ENCODE assay signal across 20 mouse cellular contexts in genomic region chr19:10082105-10082504, GRCm38 (mm10). TPM values are rescaled to one million over a fixed set of nuclear protein-coding genes. Genes with fewer than 3 reads are reported as not detected.
DNase-seq lines count a peak whose midpoint lies in the region; ATAC-seq lines count a peak whose summit lies in the region.
"Had no signal": no experiment of that assay in that cellular context is flagged by ENCODE, and none has a peak within 500 bp of the region (broad histone marks: within the 10 kb centered on the region; RNA-seq: fewer than 3 reads in every experiment).

No protein-coding gene starts in this region.

- H3K9ac ChIP-seq in heart, embryonic 15.5 days = no peak overlapping the region
- H3K9ac ChIP-seq in liver, embryonic 13.5 days = no peak overlapping the region
- H3K9ac ChIP-seq: hindbrain, embryonic 13.5 days; liver, embryonic 14.5 days had no signal

- peak overlapping the region; percentile 63 for H3K27ac ChIP-seq in brown adipose tissue, adult 24 weeks (replicated peaks; ENCODE audit: low read depth, low read length)
- peak overlapping the region; percentile 23; the same call in 1 of the 2 replicates for H3K27ac ChIP-seq in heart, embryonic 15.5 days
- peak overlapping the region; percentile 14; the same call in 1 of the 2 replicates for H3K27ac ChIP-seq in liver, embryonic 13.5 days
- H3K27ac ChIP-seq: hindbrain, embryonic 13.5 days; limb, embryonic 10.5 days; liver, embryonic 14.5 days had no signal

- H3K4me1 ChIP-seq in brown adipose tissue, adult 24 weeks (ENCODE audit: control insufficient read depth, insufficient read depth, insufficient read length, low read length) = peaks cover 6% of the 10 kb centered on the region; the same call in 1 of the 2 replicates
- 0 out of 2 replicates have a peak, but pooled peaks cover 2% of the 10 kb centered on the region for H3K4me1 ChIP-seq in heart, embryonic 15.5 days (replicated peaks)
- H3K4me1 ChIP-seq in liver, embryonic 13.5 days (replicated peaks) = no peaks in the 10 kb centered on the region
- H3K4me1 ChIP-seq: hindbrain, embryonic 13.5 days had no signal

- H3K9me3 ChIP-seq in heart, embryonic 15.5 days (replicated peaks) = no peaks in the 10 kb centered on the region
- no peaks in the 10 kb centered on the region for H3K9me3 ChIP-seq in liver, embryonic 13.5 days (replicated peaks)
- H3K9me3 ChIP-seq: hindbrain, embryonic 13.5 days; limb, embryonic 10.5 days had no signal

- no peak overlapping the region for H3K4me3 ChIP-seq in brown adipose tissue, adult 24 weeks (ENCODE audit: insufficient read depth, low read depth, low read length)
- H3K4me3 ChIP-seq in heart, embryonic 15.5 days = no peak overlapping the region
- no peak overlapping the region for H3K4me3 ChIP-seq in liver, embryonic 13.5 days (replicated peaks)
- H3K4me3 ChIP-seq: hindbrain, embryonic 13.5 days; limb, embryonic 10.5 days had no signal

- ATAC-seq in heart, embryonic 15.5 days (replicated peaks; ENCODE audit: insufficient number of reproducible peaks, insufficient read depth, low FRiP score, low read depth) = peak; percentile 50; the same call in 1 of the 2 replicates
- no peak for ATAC-seq in liver, embryonic 13.5 days (ENCODE audit: low read depth)
- ATAC-seq: forebrain, embryonic 14.5 days had no signal

- no peaks in the 10 kb centered on the region for H3K27me3 ChIP-seq in heart, embryonic 15.5 days
- H3K27me3 ChIP-seq in liver, embryonic 13.5 days = no peaks in the 10 kb centered on the region
- H3K27me3 ChIP-seq: hindbrain, embryonic 13.5 days had no signal

- intact Hi-C loops in heart, postnatal 25 days (cut with DNase I) = no loop called here

- peaks cover 39% of the 10 kb centered on the region for H3K36me3 ChIP-seq in heart, embryonic 15.5 days
- H3K36me3 ChIP-seq in liver, embryonic 13.5 days = peaks cover 88% of the 10 kb centered on the region

- peak; percentile 94 for DNase-seq in heart, adult 11 months
- no peak for DNase-seq in heart, postnatal 25 days (ENCODE audit: low spot score)
- no peak for DNase-seq in liver, embryonic 13.5 days
- DNase-seq in layer of hippocampus, postnatal 14 days (ENCODE audit: low spot score in 2 of 2) = no peak
- no peak for DNase-seq in retina, postnatal 1 day
- DNase-seq: adrenal gland, postnatal 10 days; cerebellum, adult 2 months; gastrocnemius, postnatal 10 days; kidney, adult 18-20 months; kidney, postnatal 10 days; lung, postnatal 4 days; thymus, adult 18-20 months; thymus, postnatal 36 days had no signal

- H3K4me2 ChIP-seq in heart, embryonic 15.5 days = no peak overlapping the region
- no peak overlapping the region for H3K4me2 ChIP-seq in liver, embryonic 13.5 days
- H3K4me2 ChIP-seq: hindbrain, embryonic 13.5 days; midbrain, embryonic 11.5 days had no signal

- 50% methylated on average over 3 of the region's 3 CpGs for WGBS in heart, embryonic 15.5 days
- 32% methylated on average over 3 of the region's 3 CpGs for WGBS in liver, embryonic 13.5 days (ENCODE audit: insufficient replicate concordance)

RNA-seq across cellular contexts. Expression of gene Fads2, which starts 19.4 kb away (rescaled TPM):
- total RNA-seq in heart, postnatal 25 days (2021) = 1 to 10 TPM; 5.2 to 5.4 TPM
- polyA plus RNA-seq in brown adipose tissue, adult 24 weeks (2012; ENCODE audit: insufficient read depth, insufficient read length, missing spikeins) = 7.1 and 9.6 TPM in 2 replicates
- 29.3 and 48.4 TPM in 2 replicates for polyA plus RNA-seq in heart, embryonic 15.5 days (2015; fragmentation: Nextera tagmentation; extraction: Ambion mirVana)
- 66.8 and 76.0 TPM in 2 replicates for polyA plus RNA-seq in liver, embryonic 13.5 days (2015; fragmentation: Nextera tagmentation; extraction: Ambion mirVana)
- total RNA-seq in layer of hippocampus, postnatal 14 days (2021) = 100 to 1,000 TPM; 230 to 239 TPM

RNA-seq across cellular contexts. Expression of gene Fads3, which starts 40.7 kb away (rescaled TPM):
- 10 to 100 TPM; 35.9 to 36.0 TPM for total RNA-seq in heart, postnatal 25 days (2021)
- 31.1 and 34.2 TPM in 2 replicates for polyA plus RNA-seq in brown adipose tissue, adult 24 weeks (2012; ENCODE audit: insufficient read depth, insufficient read length, missing spikeins)
- polyA plus RNA-seq in heart, embryonic 15.5 days (2015; fragmentation: Nextera tagmentation; extraction: Ambion mirVana) = 39.4 and 43.9 TPM in 2 replicates
- 5.3 and 7.3 TPM in 2 replicates for polyA plus RNA-seq in liver, embryonic 13.5 days (2015; fragmentation: Nextera tagmentation; extraction: Ambion mirVana)
- total RNA-seq in layer of hippocampus, postnatal 14 days (2021) = 10 to 100 TPM; 34.3 to 36.8 TPM
